Mouse (Mus musculus) kidney, postnatal 10 days (tissue): ENCODE results near the gene Dgkb.

ENCODE experiments used
- DNase-seq: peaks from one replicate; pipeline ENCODE4 v3.0.0; 2021; ENCODE audit warnings: mixed read lengths

Dgkb gene

DNA sequence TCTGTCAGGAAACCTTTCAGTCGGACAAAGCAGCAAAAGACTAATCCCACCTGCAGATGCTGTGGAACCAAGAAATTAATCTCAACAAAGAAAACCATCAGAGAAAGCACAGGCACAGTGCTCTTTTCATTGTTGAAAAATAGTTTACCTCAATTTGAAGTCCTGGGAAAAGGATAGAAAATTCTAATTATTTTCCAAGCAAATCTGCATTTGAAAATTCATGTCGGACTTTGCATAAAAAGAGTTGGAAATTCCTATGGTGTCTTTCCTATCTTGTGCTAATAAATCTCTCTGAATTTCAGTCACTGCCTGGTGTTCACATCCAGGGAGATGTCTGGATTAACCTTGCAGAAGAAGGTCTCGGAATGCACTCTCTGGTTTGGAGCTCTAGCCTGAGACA, at the start of gene Dgkb:
Dgkb (plus strand) TSS at position 301 of the 400 bp plus-strand sequence.
- DNase-seq = no peak

DNA sequence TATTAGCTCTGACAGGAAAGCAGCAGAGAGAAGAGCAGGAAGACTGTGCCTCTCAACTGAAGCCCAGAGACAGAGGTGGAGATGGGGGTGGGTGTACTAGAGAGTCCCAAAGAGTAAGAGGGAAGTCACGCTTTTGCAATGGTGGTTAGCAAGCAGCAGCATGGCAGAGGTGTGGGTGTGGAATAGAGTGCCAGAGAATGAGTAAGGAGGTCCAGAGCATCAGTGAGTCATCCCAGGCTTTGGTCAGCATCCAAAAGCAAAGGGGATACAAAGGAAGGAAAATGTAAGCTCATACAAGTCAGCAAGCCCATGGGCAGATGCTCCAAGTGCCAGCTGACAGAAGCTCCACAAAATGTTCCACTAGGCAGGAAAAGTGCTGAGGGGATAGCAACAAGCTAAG, 47.7 kb upstream of the Dgkb start:
- no peak for DNase-seq

DNA sequence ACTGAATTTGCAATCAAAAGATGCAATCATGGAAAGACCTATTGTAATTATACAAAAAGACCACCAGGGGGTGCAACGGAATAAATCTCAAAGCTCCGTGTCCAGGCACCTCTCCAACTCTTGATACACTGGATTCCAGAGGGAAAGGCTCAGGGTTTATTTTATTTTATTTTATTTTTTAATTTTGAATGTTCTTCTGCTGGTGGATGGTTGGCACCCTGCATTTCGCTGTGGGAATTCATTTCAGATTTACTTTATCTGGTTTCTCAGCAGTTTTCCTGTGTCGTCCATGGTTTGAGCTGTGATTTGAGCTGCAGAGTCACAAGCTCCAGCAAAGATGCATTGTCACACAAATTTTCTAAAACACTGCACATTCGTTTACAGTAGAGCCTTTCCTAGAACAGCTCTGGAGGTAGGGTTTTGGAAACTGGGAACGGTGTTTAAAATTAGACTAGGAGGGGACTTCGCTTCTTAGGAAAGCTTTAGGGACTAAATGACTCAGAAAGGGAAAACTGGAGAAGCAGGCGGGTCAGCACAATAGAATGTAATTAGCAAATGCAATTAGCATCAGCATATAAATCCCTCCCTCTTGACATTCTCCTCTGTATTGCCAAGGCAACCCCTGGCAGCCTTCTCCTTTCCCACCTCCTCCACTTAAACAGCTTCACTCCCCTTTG, 43.7 kb upstream of the Dgkb start:
- DNase-seq = peak; percentile 46

DNA sequence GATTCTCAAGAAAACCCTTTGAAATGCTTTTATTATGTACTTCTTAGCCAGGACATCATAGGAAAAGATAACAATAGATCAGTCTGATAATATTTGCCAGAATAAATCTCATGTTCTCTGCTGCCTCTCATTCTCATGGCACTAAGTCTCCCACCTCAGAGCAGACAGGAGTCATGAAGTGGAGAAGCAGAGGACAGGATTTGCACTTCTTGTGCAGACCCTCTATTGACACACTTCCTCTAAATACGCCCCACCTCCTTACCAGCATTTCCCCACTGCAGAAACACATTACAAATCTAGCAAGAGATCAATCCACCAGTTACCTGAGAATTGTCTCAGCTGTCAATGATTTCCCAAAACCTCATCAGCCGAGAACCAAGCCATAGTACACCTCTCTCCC, 42.9 kb upstream of the Dgkb start:
- no peak for DNase-seq

DNA sequence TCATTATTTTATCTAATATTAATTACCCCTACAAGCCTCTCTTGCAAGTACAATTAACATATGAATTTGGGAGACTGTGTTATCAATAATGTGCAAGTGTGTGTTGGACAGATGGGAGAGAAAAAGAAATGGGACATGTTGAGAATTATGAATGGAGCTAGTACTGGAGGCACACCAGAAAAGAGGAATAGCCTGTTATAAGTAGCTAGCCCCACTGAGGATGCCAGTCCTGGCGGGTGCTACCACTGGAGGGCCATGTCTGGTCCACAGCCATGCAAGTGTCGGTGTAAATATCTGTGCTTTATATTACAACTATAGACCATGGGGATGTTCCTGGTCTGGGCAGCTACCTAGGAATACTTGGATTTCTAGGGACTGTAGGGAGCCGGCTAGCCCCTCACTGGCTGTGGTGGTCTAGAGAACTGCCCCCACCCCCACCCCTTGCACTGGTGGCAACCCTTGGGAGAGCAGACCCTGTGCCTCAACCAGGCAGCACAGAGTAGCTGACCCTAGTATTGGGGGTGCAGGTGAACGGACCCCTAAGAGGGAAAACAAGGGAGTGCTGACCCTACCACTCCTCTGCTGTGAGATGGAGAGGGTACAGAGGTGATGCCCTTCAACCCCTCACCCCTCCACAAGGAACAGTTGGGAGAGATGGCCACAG, 21.1 kb upstream of the Dgkb start:
- no peak for DNase-seq

DNA sequence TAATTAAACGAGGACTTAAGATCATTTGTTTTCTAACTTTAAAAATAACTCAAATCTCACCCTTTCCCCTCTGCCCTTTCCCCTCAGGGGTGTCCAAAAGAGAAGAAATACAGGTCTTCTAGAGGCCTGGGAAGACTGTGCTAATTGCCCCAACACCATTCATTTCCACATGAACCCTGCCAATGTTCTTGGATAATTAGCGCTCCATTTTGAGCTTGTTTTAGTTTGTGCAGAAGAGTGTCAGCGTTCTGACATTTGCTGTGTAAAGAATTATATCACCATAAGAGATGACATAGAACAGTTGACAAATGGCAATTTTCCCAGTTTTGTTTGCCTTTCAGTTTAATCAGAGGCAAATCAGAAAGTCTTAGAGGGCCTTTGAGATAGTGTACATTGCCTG, 3.4 kb upstream of the Dgkb start:
- no peak for DNase-seq

DNA sequence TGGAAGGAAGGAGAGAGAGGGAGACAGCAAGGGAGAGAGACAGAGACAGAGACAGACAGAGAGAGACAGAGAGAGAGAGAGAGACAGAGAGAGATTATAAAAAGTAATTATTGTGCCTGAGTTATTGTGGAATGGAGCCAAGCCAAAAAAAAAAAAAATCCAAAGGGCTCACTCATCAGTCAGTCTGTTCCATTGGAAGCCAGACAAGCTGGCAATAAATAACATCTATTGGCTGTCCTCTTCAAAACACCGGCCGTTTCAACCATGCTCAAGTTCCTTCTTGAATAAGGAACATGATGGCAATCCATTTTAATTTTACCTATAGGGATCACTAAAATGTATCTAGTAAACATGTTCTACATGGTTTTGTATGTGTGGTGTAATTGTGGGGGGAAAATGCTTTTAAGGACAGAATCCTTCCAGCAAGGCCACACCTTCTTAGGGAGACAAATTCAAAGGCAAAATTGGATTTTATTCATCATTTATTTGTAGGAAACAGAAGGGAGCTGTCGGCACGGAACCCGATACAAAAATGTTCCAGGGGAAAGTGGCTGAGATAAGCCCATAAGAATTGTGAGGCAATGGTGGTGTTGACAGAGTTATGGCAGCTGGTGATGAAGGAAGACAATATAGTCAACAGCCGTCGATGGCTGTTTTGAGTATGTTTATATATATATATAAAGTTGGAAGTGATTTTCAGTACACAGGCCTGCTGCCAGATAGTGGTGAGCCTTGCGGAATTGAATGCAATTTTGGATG, 3.7 kb downstream of the Dgkb start:
- no peak for DNase-seq

DNA sequence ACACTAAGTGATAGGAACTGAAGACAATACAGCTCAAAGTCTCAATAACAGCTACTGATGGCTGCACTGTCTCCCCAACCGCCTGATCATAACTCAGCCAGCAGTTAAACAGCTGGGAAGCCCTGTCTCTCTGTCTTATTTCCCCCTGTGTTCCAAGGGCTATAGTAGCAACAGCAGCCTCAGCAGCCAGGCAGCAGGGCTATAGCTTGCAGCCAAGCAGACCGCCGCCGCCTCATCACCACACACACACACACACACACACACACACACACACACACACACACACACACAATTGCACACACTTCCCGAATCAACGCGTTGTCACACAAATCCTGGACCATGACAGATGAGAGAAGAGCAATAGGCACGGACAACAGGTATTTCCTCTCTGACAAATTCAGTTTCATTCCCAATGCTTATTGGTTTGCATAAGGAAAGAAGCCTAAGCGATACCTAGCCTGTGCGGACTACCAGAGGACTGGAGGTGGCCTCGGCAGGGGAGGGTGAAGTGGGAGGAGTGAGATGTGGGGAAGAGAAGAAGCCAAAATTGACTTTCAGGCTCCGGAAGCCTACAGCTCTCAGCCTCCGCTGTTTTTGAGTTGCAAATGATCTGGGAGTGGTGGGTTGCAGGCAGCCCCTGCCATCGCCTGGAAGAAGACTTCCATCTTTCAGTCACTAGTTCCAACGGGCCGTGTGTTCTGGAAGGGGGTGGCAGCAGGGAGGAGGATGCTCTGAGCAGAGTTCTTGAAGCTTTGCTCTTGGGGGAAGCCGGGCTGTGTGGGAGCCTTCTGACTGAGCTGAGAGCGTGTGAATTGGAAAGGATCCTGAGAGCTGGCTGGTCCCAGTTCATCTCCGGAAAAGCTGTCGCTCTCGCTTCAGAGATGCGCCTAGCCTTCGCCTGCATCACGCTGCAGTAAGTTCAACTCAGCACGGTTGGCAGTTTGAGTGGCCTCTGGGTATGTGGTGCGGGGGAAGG, 62.8 kb downstream of the Dgkb start:
- peak; percentile 10 for DNase-seq

DNA sequence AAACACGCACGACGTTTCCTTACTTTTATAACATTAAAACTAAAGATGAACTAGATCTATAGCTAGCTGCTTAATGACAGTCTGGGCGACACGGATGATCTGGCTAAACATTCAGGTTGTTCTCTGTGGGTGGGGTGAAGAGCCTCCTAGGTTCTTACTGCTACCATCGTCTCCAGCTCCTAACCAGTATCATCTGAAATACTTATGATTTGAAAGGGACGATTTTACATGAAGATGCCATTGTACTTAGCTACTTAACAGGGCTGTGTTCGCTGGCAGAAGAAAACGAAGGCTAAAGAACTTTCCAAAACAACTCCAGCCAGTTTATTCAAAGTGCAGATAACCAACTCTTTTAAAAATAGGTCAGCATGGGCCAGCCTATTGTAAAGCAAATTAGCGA, 63.9 kb downstream of the Dgkb start:
- DNase-seq = no peak

DNA sequence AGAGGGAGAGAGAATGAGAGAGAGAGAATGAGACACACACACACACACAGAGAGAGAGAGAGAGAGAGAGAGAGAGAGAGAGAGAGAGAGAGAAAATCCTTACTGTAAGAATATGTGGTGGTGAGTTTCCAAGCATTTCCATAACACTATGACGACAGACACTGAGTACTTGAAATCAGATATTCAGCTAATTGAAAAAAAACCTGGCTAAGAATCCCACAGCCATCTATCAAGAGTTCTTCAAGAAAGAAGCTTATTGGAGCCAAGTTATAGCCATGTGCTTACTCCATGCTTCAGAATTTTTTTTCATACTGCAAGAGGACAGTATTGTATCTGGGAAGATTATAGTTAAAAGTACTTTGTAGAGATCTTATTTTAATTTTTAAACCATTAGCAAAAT, 65.3 kb downstream of the Dgkb start:
- no peak for DNase-seq

DNA sequence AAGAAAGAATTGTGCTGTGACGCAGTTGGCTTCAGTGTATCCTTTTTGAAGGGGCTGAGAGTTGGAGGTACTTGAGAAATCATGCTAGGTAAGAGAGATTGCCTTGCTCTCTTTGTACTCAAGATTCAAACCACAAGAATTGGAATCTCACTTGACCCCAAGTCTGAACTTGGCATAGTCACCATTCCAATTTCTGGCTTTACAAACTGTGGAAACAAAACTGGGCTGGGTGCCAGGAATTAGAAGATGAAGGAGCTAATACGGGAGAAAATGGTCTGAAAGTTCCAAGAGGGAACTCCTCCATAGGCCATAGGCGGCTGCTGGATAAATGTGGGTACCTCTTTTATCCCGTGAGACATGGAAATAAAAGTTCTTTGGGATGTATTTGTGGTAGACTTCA, 66.3 kb downstream of the Dgkb start:
- DNase-seq = no peak

DNA sequence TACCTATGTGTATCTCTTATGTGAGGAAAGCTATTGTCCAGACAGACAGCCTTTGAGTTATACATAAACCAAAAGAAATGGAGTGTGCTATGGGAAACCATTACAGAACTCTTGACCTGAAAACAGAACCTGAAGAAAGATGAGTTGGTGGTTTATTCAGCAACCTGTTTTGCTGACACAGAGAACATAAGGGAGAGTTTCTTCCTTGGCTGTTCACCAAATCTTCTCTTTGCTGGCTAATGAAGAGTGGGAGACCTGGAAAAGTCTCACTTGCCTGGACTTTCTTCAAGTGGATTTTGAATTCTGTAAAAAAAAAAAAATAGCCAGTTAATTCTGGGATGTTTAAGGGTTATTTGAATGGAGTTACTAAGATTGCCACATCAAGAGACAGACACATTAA, 71.1 kb downstream of the Dgkb start:
- DNase-seq = no peak

DNA sequence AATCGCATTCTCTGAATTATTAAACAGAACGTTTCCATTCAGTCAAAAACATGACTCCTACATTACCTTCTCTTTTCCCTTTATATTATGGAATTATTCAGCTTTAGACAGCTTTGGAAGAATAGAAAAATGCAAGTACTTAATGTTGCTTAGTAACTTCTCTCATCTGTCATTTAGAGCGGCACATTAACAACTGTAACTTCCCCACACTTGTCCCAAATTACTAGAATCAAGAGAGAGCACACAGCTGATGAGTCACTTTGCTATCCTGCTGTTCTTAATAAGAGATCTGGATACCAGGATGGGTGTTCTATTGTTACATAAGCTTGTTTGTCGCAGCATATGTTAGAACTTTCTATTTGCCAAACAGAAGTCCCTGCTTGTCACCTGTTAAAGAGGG, 71.9 kb downstream of the Dgkb start:
- DNase-seq = no peak

DNA sequence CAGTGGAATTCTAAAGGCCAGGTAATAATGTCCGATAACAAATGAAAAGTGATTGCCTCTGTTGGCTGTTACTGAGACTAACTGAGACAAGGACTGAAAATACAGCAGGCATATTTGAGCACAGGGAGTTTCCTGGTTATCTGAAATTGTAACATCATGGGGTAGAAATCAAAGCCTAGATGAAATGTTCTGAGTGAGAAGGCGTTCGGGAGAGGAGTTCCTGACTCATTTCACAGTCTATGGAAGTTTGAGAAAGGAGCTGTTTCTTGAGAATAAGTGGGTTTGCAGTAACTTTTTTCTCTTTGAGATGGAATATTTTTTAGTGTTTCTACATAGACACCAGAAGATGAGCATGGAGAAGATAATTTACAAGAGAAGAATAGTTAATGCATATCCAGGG, 73.8 kb downstream of the Dgkb start:
- DNase-seq = no peak

DNA sequence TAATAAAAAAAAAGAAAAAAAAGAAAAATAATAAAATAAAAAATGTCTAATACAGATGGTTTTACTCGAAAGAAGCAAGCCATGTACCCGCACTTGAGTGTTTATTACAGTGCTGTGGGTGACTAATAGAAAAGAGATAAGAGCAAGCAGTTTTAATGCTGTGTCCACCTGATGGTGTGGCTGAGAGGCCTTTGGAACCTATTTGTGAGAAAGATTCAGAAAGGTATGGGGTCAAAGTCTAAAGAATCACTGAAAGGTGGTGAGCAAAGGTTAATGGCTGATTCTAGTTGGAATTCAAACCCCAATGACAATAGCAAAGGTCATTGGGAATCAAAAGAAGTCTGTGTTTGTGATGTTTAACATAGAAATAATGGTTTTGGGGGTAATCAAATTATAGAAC, 124.6 kb downstream of the Dgkb start:
- no peak for DNase-seq

DNA sequence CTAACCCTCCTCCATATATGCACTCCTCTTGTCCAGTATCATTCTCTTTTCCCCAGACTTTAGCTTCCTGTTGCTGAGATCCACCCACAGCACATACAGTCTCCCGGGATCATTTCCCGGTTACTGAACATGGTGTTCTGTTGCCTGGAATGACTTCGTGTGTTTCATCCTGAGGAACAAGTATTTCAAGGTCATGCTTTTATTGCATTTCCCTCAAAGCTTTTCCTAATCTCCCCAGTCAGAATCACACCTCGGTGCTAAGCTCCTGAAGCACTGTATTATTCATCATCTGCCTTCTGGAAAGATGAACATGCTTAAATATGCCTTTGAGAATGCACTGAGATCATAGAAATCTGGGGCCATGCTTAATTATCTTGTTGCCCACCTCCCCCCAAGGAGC, 138.7 kb downstream of the Dgkb start:
- DNase-seq = no peak

DNA sequence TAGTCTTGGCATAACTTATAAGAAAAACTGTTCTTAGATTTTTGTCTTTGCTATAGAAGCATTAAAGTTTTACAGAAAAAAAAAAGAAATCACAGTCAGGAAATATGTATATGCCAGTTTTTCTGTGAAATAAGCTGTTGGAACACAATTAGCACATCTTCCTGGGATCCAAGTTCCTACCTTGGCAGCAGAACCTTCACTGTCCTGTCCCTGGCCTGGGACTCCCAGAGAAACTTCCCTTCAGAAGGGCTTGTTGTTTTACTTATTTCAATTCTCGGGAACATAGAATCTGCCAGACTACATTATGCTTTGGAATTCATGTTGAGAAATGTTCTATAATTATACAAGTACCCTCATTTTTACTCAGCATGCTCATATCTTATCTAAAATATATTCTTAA, 154.0 kb downstream of the Dgkb start:
- no peak for DNase-seq

DNA sequence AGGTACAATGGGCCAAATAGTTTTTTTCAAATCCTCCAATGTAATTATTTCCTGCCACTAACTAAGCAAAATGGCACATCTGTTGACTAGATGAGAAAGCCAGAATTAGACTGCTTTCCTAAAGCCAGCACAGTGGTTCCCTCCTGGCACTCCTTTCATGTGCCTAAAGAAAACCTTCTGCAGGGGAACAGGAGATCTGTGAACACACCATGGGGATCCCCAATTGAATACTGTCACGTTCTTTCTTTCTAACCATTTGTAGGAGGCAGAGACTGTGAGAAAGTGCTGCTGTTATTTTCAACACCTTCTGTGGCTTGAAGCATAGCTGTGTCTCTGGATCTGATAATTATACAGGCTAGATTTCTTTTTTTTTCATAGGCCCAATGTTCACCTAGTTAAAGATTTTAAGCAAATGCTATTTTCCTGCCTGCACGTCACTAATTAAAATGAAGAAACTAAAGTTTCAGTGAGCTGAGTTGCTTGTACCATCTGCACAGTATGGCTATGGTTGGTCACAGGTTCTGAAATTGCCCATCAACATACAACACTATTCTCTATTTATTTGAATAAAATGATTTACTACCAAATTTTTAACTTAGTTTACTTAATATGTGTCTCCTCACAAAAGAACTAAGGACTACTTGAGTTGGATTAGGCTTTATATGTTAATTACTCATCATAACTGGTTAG, 161.1 kb downstream of the Dgkb start:
- no peak for DNase-seq

DNA sequence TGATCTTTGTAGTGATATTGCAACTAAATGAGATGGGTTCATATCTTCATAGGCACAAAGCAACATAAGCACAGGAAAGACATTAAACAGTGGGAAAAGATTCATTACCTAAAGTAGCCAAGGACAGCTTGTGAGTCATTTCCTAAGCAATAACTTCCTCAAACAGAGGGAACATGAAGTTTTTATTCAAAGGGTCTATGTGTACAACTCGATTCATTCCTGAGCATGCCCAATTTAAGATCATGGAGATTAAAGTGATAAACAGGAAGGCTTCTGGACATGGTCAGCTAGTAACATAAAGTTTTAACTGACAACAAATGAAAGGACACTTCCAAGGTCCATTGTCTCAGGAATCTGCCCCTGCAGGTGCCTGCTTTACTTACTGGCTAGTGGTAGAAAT, 167.8 kb downstream of the Dgkb start:
- no peak for DNase-seq

DNA sequence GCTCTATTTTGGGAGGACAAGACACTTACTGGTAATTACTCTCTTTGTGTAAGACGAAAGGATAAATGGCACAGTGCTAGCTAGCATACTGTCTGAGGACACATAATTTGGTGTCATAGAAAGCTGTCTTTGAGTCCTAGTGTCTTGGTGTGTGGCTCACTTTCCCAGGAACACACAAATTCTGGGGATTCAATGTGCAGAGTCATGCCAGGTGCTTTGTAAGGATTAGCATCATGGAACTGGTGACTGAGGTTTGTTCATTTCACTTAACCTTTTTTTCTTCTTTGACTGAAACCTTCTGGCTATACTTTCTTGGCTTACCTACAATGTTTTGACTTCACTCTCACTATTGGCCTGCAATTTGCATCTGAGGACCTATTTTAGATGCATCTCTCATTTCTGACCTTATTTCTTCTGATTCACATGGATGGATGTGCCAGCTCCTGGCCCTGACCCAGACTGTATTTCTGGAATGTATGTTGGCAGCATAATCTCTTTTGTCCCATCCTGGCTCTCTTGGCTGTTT, 170.6 kb downstream of the Dgkb start:
- no peak for DNase-seq

DNA sequence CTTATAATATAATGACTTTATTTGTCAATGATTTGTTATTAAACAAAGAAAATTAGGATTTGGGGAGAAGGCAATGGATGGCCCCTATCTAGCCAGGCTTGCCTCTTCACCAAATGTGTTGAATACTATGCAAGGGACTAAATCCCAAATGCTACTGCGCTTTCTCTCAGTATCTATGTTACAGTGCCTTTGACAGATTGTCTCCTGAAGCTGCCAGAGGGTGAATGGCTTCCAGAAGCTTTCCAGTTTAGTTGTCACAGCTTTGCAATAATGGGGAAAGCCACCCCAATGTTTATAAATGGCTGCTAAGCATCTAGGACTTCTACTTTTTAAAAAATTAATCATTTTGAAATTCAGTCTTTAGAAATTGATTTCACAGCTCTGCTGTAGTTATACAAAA, 175.7 kb downstream of the Dgkb start:
- DNase-seq = no peak

DNA sequence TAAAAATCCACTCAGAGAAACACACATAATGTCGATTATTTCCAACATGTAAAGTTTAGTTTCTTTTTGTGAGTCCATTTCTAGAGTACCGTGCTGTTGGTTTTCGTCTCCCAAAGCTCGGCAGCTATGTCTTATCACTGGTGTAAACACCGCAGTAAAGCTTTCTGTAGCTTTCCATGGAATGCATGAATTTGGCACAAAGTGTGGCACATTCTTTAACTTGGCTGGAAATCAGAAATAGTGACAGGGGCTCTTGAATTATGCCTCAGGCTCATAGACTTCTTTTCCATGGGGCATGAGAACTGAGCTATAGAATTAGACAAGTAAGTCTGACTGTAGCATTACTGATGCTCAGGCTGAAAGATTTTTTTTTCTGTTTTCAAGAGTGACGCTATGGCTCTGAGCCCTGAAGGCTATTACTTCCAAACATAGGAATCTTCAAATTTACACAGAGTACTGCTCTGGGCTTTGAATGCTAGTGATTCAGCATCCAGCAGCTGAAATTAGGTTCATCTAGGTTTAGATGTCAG, 179.0 kb downstream of the Dgkb start:
- no peak for DNase-seq
